Mouse (Mus musculus) adrenal gland, adult (tissue): ENCODE results near the gene Gucy2e.

Experiments used
- DNase-seq, 2 experiments: peaks; one replicate each; pipeline ENCODE4 v3.0.0; 2022 to 2023; ENCODE audit warnings: low spot score in 1 of 2; ENCODE audit not compliant: inconsistent age in 2 of 2

Gene Gucy2e

DNA sequence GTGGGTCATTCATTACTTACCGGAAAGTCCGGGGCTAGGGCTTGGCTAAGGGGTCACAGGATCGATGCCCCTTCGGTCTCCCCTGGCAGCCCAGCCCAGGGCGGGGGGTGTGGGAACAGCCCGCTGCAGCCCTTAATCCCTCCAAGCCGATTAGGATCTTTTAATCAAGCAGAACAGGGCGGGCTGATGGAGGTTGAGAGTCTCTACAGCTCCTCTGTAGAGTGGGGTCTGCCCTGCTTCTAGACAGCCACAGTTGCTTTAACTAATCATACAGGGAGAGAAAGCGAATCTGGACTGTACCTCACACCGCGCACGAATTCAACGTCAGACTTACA, at the start of gene Gucy2e:
Gucy2e (minus strand) TSS at position 111 of the 335 bp plus-strand sequence.
- DNase-seq = no peak

- DNase-seq = peak in 1 of 2 experiments; percentile 46
Observed at GRCm38 (mm10) chr11:69277267-69277666, 40.4 kb upstream of the Gucy2e start.

DNA sequence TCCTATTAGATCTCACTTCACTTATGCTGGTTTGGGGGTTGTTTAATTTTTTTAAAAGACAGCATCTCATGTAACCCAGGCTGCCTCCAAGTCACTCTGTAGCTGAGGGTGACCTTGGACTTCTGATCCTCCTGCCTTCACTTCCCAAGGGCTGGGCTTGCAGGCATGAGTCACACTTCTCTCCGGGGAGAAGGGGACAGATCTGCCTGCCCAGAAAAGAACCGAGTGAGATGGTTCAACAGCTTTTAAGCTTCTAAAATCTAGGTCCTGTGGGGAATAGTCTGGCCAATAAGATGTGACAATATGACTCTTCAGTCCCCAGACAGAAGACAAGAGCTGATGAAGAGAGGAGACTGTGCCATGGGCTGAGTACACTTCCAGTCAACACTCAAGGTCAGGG, 39.2 kb upstream of the Gucy2e start:
- DNase-seq = peak; percentile 78 to 89

GRCm38 (mm10) chr11:69275650-69276049, 38.8 kb upstream of the Gucy2e start:
- no peak for DNase-seq

- DNase-seq = peak; percentile 81 to 94
Observed at GRCm38 (mm10) chr11:69272122-69272740, 35.4 kb upstream of the Gucy2e start.

- DNase-seq = peak; percentile 76 to 91
Observed at GRCm38 (mm10) chr11:69269575-69269974, 32.7 kb upstream of the Gucy2e start.

- peak in 1 of 2 experiments; percentile 15 for DNase-seq
Observed at GRCm38 (mm10) chr11:69268100-69268499, 31.3 kb upstream of the Gucy2e start.

GRCm38 (mm10) chr11:69267341-69267740, 30.5 kb upstream of the Gucy2e start:
- peak in 1 of 2 experiments; percentile 64 for DNase-seq

DNA sequence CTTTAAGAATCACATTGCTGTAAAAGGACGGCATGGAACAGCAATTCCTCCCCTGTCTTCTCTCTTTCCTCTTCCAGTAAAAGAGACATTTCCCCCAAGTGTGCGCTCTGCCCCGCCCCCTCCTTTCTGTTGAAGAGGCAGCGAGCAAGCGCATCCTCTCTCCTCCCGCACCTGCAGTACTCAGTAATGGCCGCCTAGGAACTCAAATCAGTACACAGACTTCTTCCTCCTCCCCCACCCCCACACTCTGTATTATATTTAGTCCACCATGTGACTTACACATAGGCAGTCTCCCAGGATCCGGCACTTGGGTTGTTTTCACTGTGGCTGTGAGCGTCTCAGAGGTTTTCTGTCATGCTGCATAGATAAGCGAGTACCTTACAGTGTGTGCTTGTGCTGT, 29.4 kb upstream of the Gucy2e start:
- no peak for DNase-seq

- DNase-seq = no peak
Observed at GRCm38 (mm10) chr11:69265410-69265809, 28.6 kb upstream of the Gucy2e start.

DNA sequence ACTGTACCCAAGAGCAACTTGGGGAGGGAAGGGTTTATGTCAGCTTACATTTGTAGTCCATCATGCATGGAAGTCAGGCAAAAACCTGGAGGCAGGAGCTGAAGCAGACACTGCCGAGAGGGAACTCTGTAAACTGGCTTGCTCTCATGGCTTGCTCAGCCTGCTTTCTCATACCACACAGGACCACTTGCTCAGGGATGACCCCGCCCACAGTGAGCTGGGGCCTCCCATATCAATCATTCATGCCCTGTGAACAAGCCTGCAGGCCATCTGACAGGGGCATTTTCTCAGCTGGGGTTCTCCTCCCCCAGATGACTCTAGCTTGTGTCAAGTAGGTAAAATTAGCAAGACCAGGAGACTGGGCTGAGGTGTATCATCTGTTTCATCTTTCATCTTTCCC, 27.4 kb upstream of the Gucy2e start:
- DNase-seq = no peak

GRCm38 (mm10) chr11:69260111-69260510, 23.3 kb upstream of the Gucy2e start:
- peak; percentile 58 to 61 for DNase-seq

- peak; percentile 36 to 72 for DNase-seq
Observed at GRCm38 (mm10) chr11:69258287-69258686, 21.5 kb upstream of the Gucy2e start.

DNA sequence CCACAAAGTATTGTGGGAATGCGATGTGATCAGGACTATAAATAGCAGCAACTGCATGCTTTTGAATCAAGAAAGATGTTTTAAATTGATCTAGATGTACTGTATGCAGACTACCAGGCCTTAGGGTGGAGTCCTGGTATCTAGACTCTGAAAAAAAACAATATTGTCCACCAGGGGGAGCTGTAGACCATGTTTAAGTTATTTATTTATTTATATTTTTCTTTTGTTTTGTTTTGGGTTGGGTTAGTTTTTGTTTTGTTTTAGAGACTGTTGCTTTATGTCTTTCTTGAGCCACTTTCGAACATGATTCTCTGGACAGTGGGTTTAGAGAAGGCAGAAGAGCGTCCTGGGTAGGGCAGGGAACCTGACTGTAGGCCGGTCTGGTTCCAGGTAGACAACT, 21.0 kb upstream of the Gucy2e start:
- peak in 1 of 2 experiments; percentile 78 for DNase-seq

DNA sequence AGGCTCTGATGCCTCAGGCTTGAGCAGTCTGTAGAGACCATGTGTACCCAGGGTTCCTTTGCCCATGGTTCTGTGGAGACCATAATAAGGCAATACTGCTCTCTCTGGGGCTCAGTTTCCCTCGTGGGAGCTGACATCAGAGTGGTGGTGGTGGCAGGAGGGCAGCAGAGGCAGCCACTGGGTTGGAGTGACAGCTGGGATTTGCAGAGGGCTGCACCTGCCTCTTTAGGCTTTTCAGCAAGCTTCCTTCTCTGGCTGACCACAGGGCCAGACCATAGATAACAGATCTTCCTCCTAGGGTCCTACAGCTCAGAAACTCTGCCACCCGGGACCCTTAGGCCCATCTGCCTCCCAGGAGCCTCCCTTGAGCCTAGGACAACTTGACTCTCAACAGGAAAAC, 20.2 kb upstream of the Gucy2e start:
- DNase-seq = no peak

- no peak for DNase-seq
Observed at GRCm38 (mm10) chr11:69254808-69255207, 18.0 kb upstream of the Gucy2e start.

DNA sequence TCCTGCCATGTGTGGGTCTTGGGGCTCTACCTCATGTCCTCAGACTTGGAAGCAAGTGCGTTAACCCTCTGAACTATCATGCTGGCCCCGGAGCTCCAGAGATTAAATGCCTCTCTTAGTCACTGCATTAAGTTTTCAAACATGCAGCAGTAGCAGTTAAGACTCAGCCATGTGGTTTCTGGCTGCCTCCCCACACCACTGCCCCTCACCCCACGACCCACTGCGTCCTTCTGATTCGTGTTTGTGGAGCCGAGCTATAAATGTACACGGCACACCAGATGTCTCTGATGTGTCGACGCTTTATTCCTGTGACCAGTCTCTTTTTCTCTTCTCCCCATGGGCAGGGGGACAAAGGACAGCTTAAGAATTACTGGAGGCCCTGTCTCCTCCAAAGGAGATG, 16.3 kb upstream of the Gucy2e start:
- DNase-seq = no peak

DNA sequence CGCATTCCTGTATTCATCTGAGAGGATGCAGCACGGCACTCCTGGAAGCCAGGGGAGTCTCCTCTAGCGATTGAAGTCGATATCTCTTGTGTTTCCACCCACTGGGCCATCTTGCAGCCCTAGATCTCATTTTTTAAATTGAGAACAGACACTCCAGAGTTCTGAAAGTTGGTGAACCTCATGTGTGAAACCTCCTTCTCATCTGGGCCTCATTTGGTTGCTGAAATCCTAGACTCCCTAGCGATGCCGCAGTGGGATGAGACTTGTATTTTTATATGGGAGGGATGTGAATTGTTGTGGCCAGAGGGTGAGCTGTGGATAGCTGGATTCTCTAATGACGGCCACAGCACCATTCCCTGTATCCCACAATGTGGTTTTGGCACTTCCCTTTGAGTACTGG, 15.1 kb upstream of the Gucy2e start:
- no peak for DNase-seq

DNA sequence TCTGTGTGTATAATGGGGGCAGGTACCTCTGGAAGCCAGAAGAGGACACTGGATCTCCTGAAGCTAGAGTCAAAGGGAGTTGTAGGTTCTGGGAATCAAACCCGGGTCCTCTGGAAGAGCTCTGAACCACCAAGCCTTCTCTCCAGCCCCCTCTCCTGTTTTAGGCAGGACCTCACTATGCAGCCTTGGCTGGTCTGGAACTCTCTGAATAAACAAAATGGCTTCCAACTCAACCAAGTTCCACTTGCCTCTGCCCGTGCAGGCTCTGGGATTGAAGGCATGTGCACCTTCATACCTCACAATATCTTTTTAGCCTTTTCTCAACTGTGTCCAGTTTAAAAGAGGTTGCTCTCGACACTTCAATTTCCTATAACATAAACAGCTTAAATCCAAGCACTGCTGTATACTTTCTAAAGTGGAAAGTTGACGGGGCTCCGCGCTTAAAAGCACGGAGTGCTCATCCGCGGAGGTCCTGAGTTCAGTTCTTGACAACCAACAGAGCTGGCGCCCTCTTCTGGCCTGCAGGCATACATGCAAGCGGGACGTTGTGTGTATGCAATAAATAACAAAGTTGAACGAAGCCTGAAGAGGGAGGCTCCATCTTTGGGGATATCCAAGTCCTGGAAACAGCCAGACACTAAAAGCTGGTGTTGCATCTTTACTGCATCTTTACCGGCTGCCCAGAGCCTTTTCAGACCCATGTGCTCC, 14.5 kb upstream of the Gucy2e start:
- no peak for DNase-seq

- peak; percentile 58 to 79 for DNase-seq
Observed at GRCm38 (mm10) chr11:69250106-69250505, 13.3 kb upstream of the Gucy2e start.

DNA sequence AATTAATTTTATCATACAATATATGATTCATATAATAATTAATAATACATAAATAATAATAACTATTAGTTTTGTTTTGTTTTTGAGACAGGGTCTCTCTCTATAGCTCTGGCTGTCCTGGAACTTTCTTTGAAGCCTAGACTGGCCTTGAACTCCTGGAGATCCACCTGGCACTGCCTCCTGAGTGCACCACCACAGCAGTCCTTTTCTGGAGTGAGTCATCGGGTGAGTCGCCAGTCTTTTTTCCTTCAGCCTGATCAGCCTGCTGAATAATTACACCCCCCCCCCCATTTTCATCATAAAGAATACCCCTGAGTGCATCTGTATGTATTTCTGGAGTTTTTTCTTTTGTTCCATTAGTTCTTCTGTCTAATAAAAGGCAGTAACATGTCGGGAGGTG, 12.3 kb upstream of the Gucy2e start:
- DNase-seq = peak; percentile 56 to 75

DNA sequence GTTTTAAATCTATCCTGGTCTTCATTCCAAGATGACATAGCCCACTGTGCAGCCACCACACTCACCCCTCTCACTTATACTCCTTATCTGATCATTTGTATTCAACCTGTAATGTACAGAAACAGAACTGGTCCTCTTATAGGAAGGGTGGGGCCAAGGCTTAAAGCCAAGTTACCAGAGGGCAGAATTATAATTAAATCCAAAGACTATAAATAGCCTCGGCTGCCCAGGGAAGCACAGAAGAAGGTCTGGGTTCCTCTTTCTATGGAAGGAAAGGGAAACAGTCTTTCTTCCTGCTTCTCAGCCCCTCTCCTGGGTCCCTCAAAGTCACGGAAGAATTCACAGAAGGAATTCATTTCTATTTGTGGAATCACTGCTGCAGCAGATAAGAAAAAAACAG, 8.8 kb upstream of the Gucy2e start:
- peak in 1 of 2 experiments; percentile 43 for DNase-seq

DNA sequence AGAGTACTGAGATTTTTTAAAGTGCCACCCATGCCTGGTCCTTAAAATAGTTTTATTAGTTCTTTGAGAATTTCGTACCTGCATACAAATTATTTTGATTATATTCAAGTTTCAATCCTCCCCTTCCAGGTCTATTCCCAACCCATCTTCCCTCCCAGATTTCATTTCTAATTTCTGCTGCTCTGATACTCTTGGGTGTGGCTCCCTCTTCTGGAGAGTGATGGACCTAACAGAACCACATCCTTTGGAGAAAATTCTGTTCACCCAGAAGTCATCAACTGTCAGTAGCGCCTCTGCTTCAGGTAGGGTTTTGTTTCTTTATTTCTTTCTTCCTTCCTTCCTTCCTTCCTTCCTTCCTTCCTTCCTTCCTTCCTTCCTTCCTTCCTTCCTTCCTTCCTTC, 8.1 kb upstream of the Gucy2e start:
- peak in 1 of 2 experiments; percentile 76 for DNase-seq
